ENCODE assay signal across 22 mouse cellular contexts in the genomic region with DNA sequence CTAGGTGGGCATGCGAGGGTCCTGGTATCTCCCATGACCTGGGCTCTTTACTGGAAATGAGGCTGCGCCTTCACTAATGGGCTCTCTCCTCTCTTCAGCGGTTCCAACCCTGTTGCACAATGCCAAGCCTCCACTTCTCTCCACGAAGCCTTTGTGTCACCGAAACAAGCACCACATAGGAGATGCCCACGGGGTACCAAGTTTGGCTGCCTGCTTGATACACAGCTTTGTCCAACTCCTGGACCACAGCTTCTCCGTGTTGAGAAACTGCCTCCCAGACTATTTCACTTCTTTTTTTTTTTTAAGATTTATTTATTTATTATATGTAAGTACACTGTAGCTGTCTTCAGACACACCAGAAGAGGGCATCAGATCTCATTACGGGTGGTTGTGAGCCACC. TPM values are rescaled to one million over a fixed set of nuclear protein-coding genes. Genes with fewer than 3 reads are reported as not detected.
DNase-seq lines count a peak whose midpoint lies in the region; ATAC-seq lines count a peak whose summit lies in the region.
"Had no signal": no experiment of that assay in that cellular context is flagged by ENCODE, and none has a peak within 500 bp of the region (broad histone marks: within the 10 kb centered on the region; RNA-seq: fewer than 3 reads in every experiment).

No protein-coding gene starts in this region.

- H3K36me3 ChIP-seq in forebrain, embryonic 13.5 days (ENCODE audit: poor library complexity, severe bottlenecking) = no peaks in the 10 kb centered on the region
- no peaks in the 10 kb centered on the region for H3K36me3 ChIP-seq in forebrain, embryonic 14.5 days (ENCODE audit: control insufficient read depth, insufficient read depth, low read length)
- H3K36me3 ChIP-seq: G1E had no signal

- 85% methylated on average over 8 of the region's 8 CpGs for WGBS in forebrain, embryonic 13.5 days
- WGBS in forebrain, embryonic 14.5 days = 90% methylated on average over 7 of the region's 8 CpGs

- no peak overlapping the region for H3K4me3 ChIP-seq in forebrain, embryonic 13.5 days
- no peak overlapping the region for H3K4me3 ChIP-seq in forebrain, embryonic 14.5 days (ENCODE audit: low read depth, low read length)

- no peak overlapping the region for H3K4me2 ChIP-seq in forebrain, embryonic 13.5 days
- H3K4me2 ChIP-seq in forebrain, embryonic 14.5 days (ENCODE audit: low read length) = no peak overlapping the region

- no peak overlapping the region for H3K9ac ChIP-seq in forebrain, embryonic 13.5 days
- H3K9ac ChIP-seq in forebrain, embryonic 14.5 days (ENCODE audit: low read length) = no peak overlapping the region

- DNase-seq in fat pad, adult 2 months (ENCODE audit: extremely low read depth, low read depth, low spot score) = peak; percentile 79
- DNase-seq in gonadal fat pad, adult 2 months (ENCODE audit: low read depth) = peak; percentile 66
- DNase-seq in urinary bladder, postnatal 4 days (ENCODE audit: low spot score in 2 of 2) = no peak
- no peak for DNase-seq in forebrain, embryonic 14.5 days (ENCODE audit: low spot score)
- DNase-seq: adrenal gland, adult 2 months; adrenal gland, adult 8-10 months; adrenal gland, postnatal 10 days; adrenal gland, postnatal 14 days; adrenal gland, postnatal 25 days; adrenal gland, postnatal 36 days; B cell, adult 2 months; cerebellum, adult 11 months; cerebellum, adult 11-12 months; cerebellum, adult 18-20 months had no signal

- no peak overlapping the region for H3K27ac ChIP-seq in forebrain, embryonic 13.5 days
- H3K27ac ChIP-seq in forebrain, embryonic 14.5 days (ENCODE audit: low read depth, low read length) = no peak overlapping the region

- no peaks in the 10 kb centered on the region for H3K9me3 ChIP-seq in forebrain, embryonic 13.5 days (replicated peaks)
- no peaks in the 10 kb centered on the region for H3K9me3 ChIP-seq in forebrain, embryonic 14.5 days (replicated peaks; ENCODE audit: control insufficient read depth, low read length)
- H3K9me3 ChIP-seq: G1E had no signal

- H3K27me3 ChIP-seq in forebrain, embryonic 13.5 days = no peaks in the 10 kb centered on the region
- no peaks in the 10 kb centered on the region for H3K27me3 ChIP-seq in forebrain, embryonic 14.5 days (replicated peaks; ENCODE audit: control insufficient read depth, insufficient read depth, low read length)

- H3K4me1 ChIP-seq in forebrain, embryonic 13.5 days = peaks cover 22% of the 10 kb centered on the region
- peaks cover 2% of the 10 kb centered on the region; the same call in 1 of the 2 replicates for H3K4me1 ChIP-seq in forebrain, embryonic 14.5 days (ENCODE audit: control insufficient read depth, insufficient read depth, low read length)

- peak; percentile 48 for ATAC-seq in granulocyte monocyte progenitor cell, adult 5-6 weeks (replicated peaks; ENCODE audit: poor library complexity, severe bottlenecking)
- ATAC-seq in forebrain, embryonic 13.5 days = no peak
- no peak for ATAC-seq in forebrain, embryonic 14.5 days
- ATAC-seq: activated CD4-positive, CD25-positive, alpha-beta regulatory T cell, adult 4 months; CD4-positive, CD25-positive, alpha-beta regulatory T cell, adult 4 months; Patski had no signal

RNA-seq across cellular contexts. Expression of a gene that starts 27.1 kb away (rescaled TPM):
- polyA plus RNA-seq in gonadal fat pad, adult 2 months (2012; rRNA removed) = 1.9 and 2.3 TPM in 2 replicates
- total RNA-seq in granulocyte monocyte progenitor cell, adult 5-6 weeks (2014; fragmentation: Nextera tagmentation) = not detected in 2 replicates
- not detected in 2 replicates for total RNA-seq in granulocyte monocyte progenitor cell, adult 5-6 weeks (2017)
- 17.9 and 20.6 TPM in 2 replicates for polyA plus RNA-seq in forebrain, embryonic 13.5 days (2015; fragmentation: Nextera tagmentation; extraction: Ambion mirVana)
- polyA plus RNA-seq in forebrain, embryonic 14.5 days (2014; fragmentation: Nextera tagmentation; extraction: Ambion mirVana) = 16.5 and 19.2 TPM in 2 replicates
- total RNA-seq: CH12.LX, G1E, MEL had no signal
- polyA plus RNA-seq: G1E, Patski had no signal

Comparison
In these comparisons a context has a peak if more than half of its experiments do, and no peak if none do; other contexts are left out.
1. DNase-seq: peak in fat pad, adult 2 months (single experiment) and gonadal fat pad, adult 2 months (single experiment); none in urinary bladder, postnatal 4 days (0 of 2) and forebrain, embryonic 14.5 days (single experiment).